Mouse (Mus musculus) MEL (cell line): Measurements from ENCODE around the gene Pcdh9. TPM values are rescaled to one million over a fixed set of nuclear protein-coding genes. Genes with fewer than 3 reads are reported as not detected.

Experiments
- DNase-seq: peaks from one replicate; pipeline ENCODE4 v3.0.0; 2011; ENCODE audit warnings: low read depth, low spot score
- H3K27ac ChIP-seq: 2 replicates; pipeline ENCODE4 v1.5.1; 2012; ENCODE audit warnings: low read depth, mild to moderate bottlenecking, control low read depth, low read length, moderate library complexity; ENCODE audit not compliant: control insufficient read depth
- H3K27me3 ChIP-seq, 2 experiments: fragments of 150-350 bp in 1 of 2; sonication (generic) in 1 of 2; 2 replicates each; pipeline ENCODE4 v1.6.1; 2012; ENCODE audit warnings: low read length in 2 of 2, mild to moderate bottlenecking in 2 of 2, improper control_type of control experiment in 1 of 2, moderate library complexity in 1 of 2; ENCODE audit not compliant: insufficient read depth in 2 of 2, control insufficient read depth in 1 of 2
- H3K36me3 ChIP-seq, 2 experiments: 2 replicates each; pipeline ENCODE4 v1.6.1; 2012 to 2014; ENCODE audit warnings: low read length in 2 of 2, improper control_type of control experiment in 1 of 2, inconsistent platforms in 1 of 2, mild to moderate bottlenecking in 1 of 2; ENCODE audit not compliant: insufficient read depth in 2 of 2, control insufficient read depth in 1 of 2
- H3K4me1 ChIP-seq, 2 experiments: fragments of 150-350 bp in 1 of 2; sonication (generic) in 1 of 2; 2 replicates each; pipeline ENCODE4 v1.6.1; 2012; ENCODE audit warnings: low read length in 2 of 2, improper control_type of control experiment in 1 of 2, mild to moderate bottlenecking in 1 of 2; ENCODE audit not compliant: insufficient read depth in 2 of 2, control insufficient read depth in 1 of 2
- H3K4me3 ChIP-seq, 2 experiments: fragments of 150-350 bp in 1 of 2; sonication (generic) in 1 of 2; 2 replicates each; pipeline ENCODE4 v1.5.1; 2012; ENCODE audit warnings: low read depth in 2 of 2, low read length in 2 of 2, mild to moderate bottlenecking in 2 of 2, moderate library complexity in 2 of 2, control low read depth in 1 of 2, improper control_type of control experiment in 1 of 2; ENCODE audit not compliant: control insufficient read depth in 1 of 2, insufficient read depth in 1 of 2
- H3K79me2 ChIP-seq: 2 replicates; pipeline ENCODE4 v1.6.1; 2012; ENCODE audit warnings: mild to moderate bottlenecking, low read length, moderate library complexity; ENCODE audit not compliant: control insufficient read depth, poor library complexity, insufficient read depth
- H3K9ac ChIP-seq: 2 replicates; pipeline ENCODE4 v1.6.1; 2012; ENCODE audit warnings: low read depth, mild to moderate bottlenecking, control low read depth, low read length, moderate library complexity; ENCODE audit not compliant: control insufficient read depth, poor library complexity, severe bottlenecking
- H3K9me3 ChIP-seq: fragments of 150-350 bp; sonication (generic); replicated peaks from 2 replicates; pipeline ENCODE4 v1.6.1; 2012; ENCODE audit warnings: mild to moderate bottlenecking, low read length, improper control_type of control experiment, moderate library complexity; ENCODE audit not compliant: insufficient read depth
- CTCF ChIP-seq, 3 experiments: IDR thresholded peaks in 2 of 3; conservative IDR thresholded peaks in 1 of 3; 2 replicates each; pipeline ENCODE4 v1.5.1; 2011 to 2012; ENCODE audit warnings: low read length in 3 of 3, low read depth in 2 of 3, mild to moderate bottlenecking in 2 of 3, improper control_type of control experiment in 1 of 3, inconsistent platforms in 1 of 3, mixed read lengths in 1 of 3, moderate library complexity in 1 of 3; ENCODE audit not compliant: control insufficient read depth in 1 of 3, insufficient read depth in 1 of 3, poor library complexity in 1 of 3, severe bottlenecking in 1 of 3
- EP300 ChIP-seq, 2 experiments: IDR thresholded peaks; 2 replicates each; pipeline ENCODE4 v1.6.1; 2011; ENCODE audit warnings: improper control_type of control experiment in 2 of 2, low read length in 2 of 2, low read depth in 1 of 2, mild to moderate bottlenecking in 1 of 2
- GATA1 ChIP-seq: IDR thresholded peaks from 2 replicates; pipeline ENCODE4 v1.6.1; 2011; ENCODE audit warnings: low read depth, low read length, improper control_type of control experiment
- HCFC1 ChIP-seq: IDR thresholded peaks from 2 replicates; pipeline ENCODE4 v1.6.1; 2012; ENCODE audit warnings: low read depth, mild to moderate bottlenecking, inconsistent platforms, low read length, improper control_type of control experiment, moderate library complexity
- JUND ChIP-seq: IDR thresholded peaks from 2 replicates; pipeline ENCODE4 v1.6.1; 2011; ENCODE audit warnings: low read depth, mild to moderate bottlenecking, improper control_type of control experiment, low read length
- MAX ChIP-seq: IDR thresholded peaks from 2 replicates; pipeline ENCODE4 v1.6.1; 2011; ENCODE audit warnings: low read length, improper control_type of control experiment
- MEF2A ChIP-seq: IDR thresholded peaks from 2 replicates; pipeline ENCODE4 v1.6.1; 2014; ENCODE audit warnings: low read depth, mild to moderate bottlenecking, inconsistent platforms, low read length, improper control_type of control experiment; ENCODE audit not compliant: poor library complexity, insufficient replicate concordance, severe bottlenecking; ENCODE audit errors: extremely low read depth
- MXI1 ChIP-seq: IDR thresholded peaks from 2 replicates; pipeline ENCODE4 v1.6.1; 2011; ENCODE audit warnings: mild to moderate bottlenecking, low read depth, low read length, improper control_type of control experiment
- MYC ChIP-seq: IDR thresholded peaks from 2 replicates; pipeline ENCODE4 v1.6.1; 2011; ENCODE audit warnings: low read depth, mild to moderate bottlenecking, low read length, improper control_type of control experiment, moderate library complexity
- NRF1 ChIP-seq: IDR thresholded peaks from 2 replicates; pipeline ENCODE4 v1.6.1; 2014; ENCODE audit warnings: low read depth, mild to moderate bottlenecking, inconsistent platforms, low read length, improper control_type of control experiment, moderate library complexity; ENCODE audit not compliant: poor library complexity, insufficient read depth, severe bottlenecking
- POLR2A ChIP-seq, 2 experiments: IDR thresholded peaks; 2 replicates each; pipeline ENCODE4 v1.6.1; 2011 to 2012; ENCODE audit warnings: low read length in 2 of 2, mild to moderate bottlenecking in 2 of 2, control low read depth in 1 of 2, improper control_type of control experiment in 1 of 2, low read depth in 1 of 2, moderate library complexity in 1 of 2; ENCODE audit not compliant: control insufficient read depth in 1 of 2, insufficient read depth in 1 of 2, poor library complexity in 1 of 2
- POLR2AphosphoS5 ChIP-seq: IDR thresholded peaks from 2 replicates; pipeline ENCODE4 v1.6.1; 2012; ENCODE audit warnings: low read depth, borderline replicate concordance, mild to moderate bottlenecking, inconsistent platforms, low read length, moderate library complexity, mixed read lengths
- RAD21 ChIP-seq: IDR thresholded peaks from 2 replicates; pipeline ENCODE4 v1.6.1; 2011; ENCODE audit warnings: mild to moderate bottlenecking, low read depth, low read length, improper control_type of control experiment
- RCOR1 ChIP-seq: IDR thresholded peaks from 2 replicates; pipeline ENCODE4 v1.6.1; 2012; ENCODE audit warnings: low read depth, mild to moderate bottlenecking, inconsistent platforms, low read length, improper control_type of control experiment
- SIN3A ChIP-seq: IDR thresholded peaks from 2 replicates; pipeline ENCODE4 v1.6.1; 2012; ENCODE audit warnings: low read length, improper control_type of control experiment, inconsistent platforms
- SMC3 ChIP-seq: IDR thresholded peaks from 2 replicates; pipeline ENCODE4 v1.6.1; 2011; ENCODE audit warnings: low read depth, low read length, improper control_type of control experiment
- TAL1 ChIP-seq: IDR thresholded peaks from 2 replicates; pipeline ENCODE4 v1.6.1; 2012; ENCODE audit warnings: mild to moderate bottlenecking, inconsistent platforms, low read length, moderate library complexity, mixed read lengths
- TBP ChIP-seq: IDR thresholded peaks from 2 replicates; pipeline ENCODE4 v1.8.0; 2011; ENCODE audit warnings: low read depth, low read length, improper control_type of control experiment
- TCF12 ChIP-seq: IDR thresholded peaks from 2 replicates; pipeline ENCODE4 v1.6.1; 2014; ENCODE audit warnings: low read depth, mild to moderate bottlenecking, inconsistent platforms, low read length, improper control_type of control experiment, moderate library complexity
- USF1 ChIP-seq: IDR thresholded peaks from 2 replicates; pipeline ENCODE4 v1.6.1; 2014; ENCODE audit warnings: low read depth, mild to moderate bottlenecking, inconsistent platforms, low read length, improper control_type of control experiment, moderate library complexity
- USF2 ChIP-seq, 2 experiments: IDR thresholded peaks; 2 replicates each; pipeline ENCODE4 v1.6.1; 2011 to 2012; ENCODE audit warnings: improper control_type of control experiment in 2 of 2, low read length in 2 of 2, borderline replicate concordance in 1 of 2, inconsistent platforms in 1 of 2, low read depth in 1 of 2, mild to moderate bottlenecking in 1 of 2; ENCODE audit not compliant: insufficient read depth in 1 of 2
- ZMIZ1 ChIP-seq: IDR thresholded peaks from 2 replicates; pipeline ENCODE4 v1.6.1; 2012; ENCODE audit warnings: low read depth, mild to moderate bottlenecking, inconsistent platforms, low read length, improper control_type of control experiment, moderate library complexity
- ZNF384 ChIP-seq: IDR thresholded peaks from 2 replicates; pipeline ENCODE4 v1.6.1; 2012; ENCODE audit warnings: low read depth, mild to moderate bottlenecking, inconsistent platforms, low read length, improper control_type of control experiment
- polyA plus RNA-seq, 2 experiments: library from polyadenylated mRNA; stranded (reverse) in 1 of 2; unstranded in 1 of 2; fragments of >175 nt in 1 of 2; fragments of >200 nt in 1 of 2; gene quantifications; 2 replicates each; pipeline versions ENCODE4 v1.2.1 to v1.2.4; 2012; ENCODE audit warnings: low replicate concordance in 2 of 2, low read depth in 1 of 2; ENCODE audit not compliant: insufficient read length in 2 of 2, insufficient read depth in 1 of 2, missing spikeins in 1 of 2
- total RNA-seq: library from RNA; depleted of rRNA; stranded (reverse); fragments of 300-350 nt; gene quantifications from 2 replicates; pipeline ENCODE4 v1.2.3, GENCODE M21; 2012

The Pcdh9 gene
- total and polyA plus RNA-seq, 3 experiments, result not detected

- Histone ChIP-seq H3K27me3 (no peaks in the 10 kb centered on the region), H3K79me2 (no peaks in the 10 kb centered on the region), H3K4me3 (no peak overlapping the region), H3K36me3 (no peaks in the 10 kb centered on the region), H3K9ac (no peak overlapping the region), H3K27ac (no peak overlapping the region), H3K9me3 (no peaks in the 10 kb centered on the region), H3K4me1 (no peaks in the 10 kb centered on the region; a peak in 1 of 4 replicates)
- no peak for DNase-seq
- TF ChIP-seq POLR2A (IDR thresholded peaks at IDR 0.05; ENCODE audit: control insufficient read depth in 1 of 2, insufficient read depth in 1 of 2, low read depth in 1 of 2, low read length in 2 of 2, poor library complexity in 1 of 2), result no peak
- no peak for TF ChIP-seq TBP
- no peak for TF ChIP-seq MXI1
- TF ChIP-seq RAD21, result no peak
- TF ChIP-seq TCF12, result no peak
- TF ChIP-seq RCOR1, result no peak
- TF ChIP-seq TAL1, result no peak
- no peak for TF ChIP-seq CTCF (IDR thresholded peaks at IDR 0.05 in 2 of 3, conservative IDR thresholded peaks at IDR 0.05 in 1 of 3; ENCODE audit: control insufficient read depth in 1 of 3, insufficient read depth in 1 of 3, low read depth in 2 of 3, low read length in 3 of 3, poor library complexity in 1 of 3, severe bottlenecking in 1 of 3)
- no peak for TF ChIP-seq MEF2A
- TF ChIP-seq NRF1, result no peak
- TF ChIP-seq POLR2AphosphoS5, result no peak
Measured at GRCm38 (mm10) chr14:93543970-93544627, 346.4 kb downstream of the Pcdh9 start.

DNA sequence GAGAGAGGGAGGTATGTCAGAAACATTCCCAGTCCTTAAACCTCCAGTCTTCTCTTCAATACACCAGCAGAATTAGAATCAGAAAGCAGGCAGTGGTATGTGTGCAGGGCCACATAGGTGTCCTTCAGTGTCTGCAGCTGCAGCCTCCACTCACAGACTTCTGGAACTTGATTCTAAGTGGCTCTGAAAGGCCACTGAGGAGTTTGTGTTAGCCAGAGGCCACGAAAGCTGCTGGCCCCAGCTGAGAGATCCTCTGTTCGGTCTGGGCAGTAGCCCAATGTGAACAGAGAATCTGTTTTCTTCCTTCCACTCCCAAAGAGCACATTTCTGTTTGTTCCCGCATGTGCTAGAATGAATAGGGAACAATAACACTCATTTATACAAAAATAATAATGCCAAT is 346.9 kb downstream of the Pcdh9 start:
- H3K27ac ChIP-seq, result no peak overlapping the region
- H3K36me3 ChIP-seq, result no peaks in the 10 kb centered on the region
- no peaks in the 10 kb centered on the region; a peak in 1 of 4 replicates for H3K4me1 ChIP-seq
- no peaks in the 10 kb centered on the region for H3K79me2 ChIP-seq
- no peaks in the 10 kb centered on the region for H3K9me3 ChIP-seq
- DNase-seq, result no peak
- no peak overlapping the region for H3K9ac ChIP-seq
- no peaks in the 10 kb centered on the region for H3K27me3 ChIP-seq
- TF ChIP-seq TAL1 (no peak), JUND (no peak), MYC (no peak), TCF12 (no peak), HCFC1 (no peak), TBP (no peak), EP300 (IDR thresholded peaks at IDR 0.05; ENCODE audit: low read depth in 1 of 2, low read length in 2 of 2) (no peak), MEF2A (no peak), MAX (no peak), RCOR1 (no peak), USF2 (IDR thresholded peaks at IDR 0.05; ENCODE audit: borderline replicate concordance in 1 of 2, insufficient read depth in 1 of 2, low read depth in 1 of 2, low read length in 2 of 2) (no peak), ZMIZ1 (no peak), ZNF384 (no peak), SMC3 (no peak), USF1 (no peak), SIN3A (no peak), GATA1 (no peak)
- no peak overlapping the region for H3K4me3 ChIP-seq
